Mouse (Mus musculus): ENCODE data around the gene Abcg5. TPM values are rescaled to one million over a fixed set of nuclear protein-coding genes. Genes with fewer than 3 reads are reported as not detected.

Gene Abcg5
- polyA plus RNA-seq, 1 experiment from 2014 or later, result 2.2 TPM

DNA sequence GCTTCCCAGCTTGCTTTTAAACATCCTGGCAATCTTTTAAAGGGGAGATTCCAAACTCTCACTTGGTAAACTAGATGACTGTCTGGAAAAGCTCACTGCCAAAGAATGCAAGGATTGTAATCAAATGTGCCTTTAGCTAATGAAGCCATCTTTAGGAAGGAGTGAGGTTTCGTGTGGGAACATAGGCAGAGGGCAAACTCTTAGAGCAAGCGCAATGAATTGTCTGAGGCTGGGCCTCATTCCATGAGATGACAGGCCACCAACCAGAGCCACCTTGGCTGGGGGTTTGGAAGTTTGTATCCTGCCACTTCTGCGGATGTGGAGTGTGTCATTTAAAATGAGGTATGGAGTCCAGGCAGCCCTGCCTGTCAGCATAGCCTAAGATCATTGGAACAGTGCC is 62.7 kb downstream of the Abcg5 start:
- no peaks in the 10 kb centered on the region for H3K27me3 ChIP-seq (replicated peaks)
- H3K9me3 ChIP-seq, result no peaks in the 10 kb centered on the region
- H3K36me3 ChIP-seq (replicated peaks), result no peaks in the 10 kb centered on the region
- no peak overlapping the region for H3K9ac ChIP-seq
- no peak for ATAC-seq (replicated peaks)
- WGBS, result 83% methylated on average over 3 of the region's 3 CpGs
- no peak overlapping the region for H3K4me2 ChIP-seq
- no peaks in the 10 kb centered on the region for H3K4me1 ChIP-seq
- no peak overlapping the region for H3K27ac ChIP-seq
- H3K4me3 ChIP-seq, result no peak overlapping the region

GRCm38 (mm10) chr17:84619112-84619511 is 63.7 kb downstream of the Abcg5 start:
- 85% methylated on average over 7 of the region's 7 CpGs for WGBS

DNA sequence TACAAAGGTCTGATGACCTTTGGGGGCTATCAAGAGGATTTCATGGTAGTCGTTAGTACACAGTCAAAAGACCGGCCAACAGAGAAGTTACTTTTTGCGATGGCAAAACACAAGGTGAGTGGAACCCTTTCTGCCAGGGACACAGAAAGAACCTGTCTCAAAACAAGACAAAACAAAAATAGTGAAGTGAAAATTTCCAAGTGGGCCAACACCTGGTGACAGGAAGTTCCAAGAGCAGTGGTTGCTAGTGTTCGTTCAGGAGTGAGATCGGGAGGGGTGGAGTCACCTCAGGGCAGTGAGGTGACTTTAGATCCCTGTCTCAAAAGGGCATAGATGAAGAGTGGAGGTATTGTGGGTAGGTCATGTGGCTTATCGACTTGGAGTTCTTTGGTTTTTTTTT is 64.9 kb downstream of the Abcg5 start:
- 94% methylated on average over 6 of the region's 6 CpGs for WGBS
- Histone ChIP-seq H3K9ac (no peak overlapping the region), H3K36me3 (replicated peaks) (no peaks in the 10 kb centered on the region), H3K27ac (no peak overlapping the region), H3K4me1 (no peaks in the 10 kb centered on the region), H3K27me3 (replicated peaks) (no peaks in the 10 kb centered on the region), H3K9me3 (no peaks in the 10 kb centered on the region), H3K4me3 (no peak overlapping the region), H3K4me2 (no peak overlapping the region)
- no peak for ATAC-seq (replicated peaks)

More at GRCm38 (mm10) chr17:84619112-84619511, 63.7 kb downstream of the Abcg5 start:
- Histone ChIP-seq H3K9me3 (no peaks in the 10 kb centered on the region), H3K27ac (no peak overlapping the region), H3K27me3 (replicated peaks) (no peaks in the 10 kb centered on the region), H3K36me3 (replicated peaks) (no peaks in the 10 kb centered on the region), H3K9ac (no peak overlapping the region), H3K4me3 (no peak overlapping the region), H3K4me2 (no peak overlapping the region), H3K4me1 (no peaks in the 10 kb centered on the region)
- ATAC-seq (replicated peaks), result no peak

DNA sequence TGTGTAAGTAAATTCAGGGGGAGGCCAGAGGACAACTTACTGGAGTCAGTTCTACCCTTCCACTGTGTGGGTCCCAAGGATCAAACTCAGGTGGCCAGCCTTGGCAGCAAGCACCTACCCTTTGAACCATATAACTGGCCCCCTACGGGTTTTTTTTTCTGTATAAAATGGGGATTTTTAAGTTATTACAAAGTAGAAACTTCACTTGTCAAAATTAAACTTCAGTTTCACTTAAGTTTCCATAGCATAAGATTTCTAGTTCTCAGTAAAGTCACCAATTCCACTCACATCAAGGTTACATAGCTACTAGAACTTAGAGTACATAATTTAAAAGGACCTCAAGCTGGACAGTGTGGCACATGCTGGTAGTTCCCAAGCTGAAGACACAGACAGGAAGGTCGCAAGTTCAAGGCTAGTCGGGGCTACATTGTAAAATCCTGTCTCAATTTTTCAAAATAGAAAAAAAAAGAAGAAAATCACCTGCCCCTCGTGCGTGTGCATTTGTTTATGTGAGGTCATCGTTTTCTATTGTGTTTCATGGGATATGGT is 66.2 kb downstream of the Abcg5 start:
- Histone ChIP-seq H3K4me2 (no peak overlapping the region), H3K27me3 (replicated peaks) (no peaks in the 10 kb centered on the region), H3K4me3 (no peak overlapping the region), H3K9ac (no peak overlapping the region), H3K36me3 (replicated peaks) (no peaks in the 10 kb centered on the region), H3K9me3 (no peaks in the 10 kb centered on the region), H3K4me1 (no peaks in the 10 kb centered on the region), H3K27ac (no peak overlapping the region)
- 91% methylated on average over 6 of the region's 6 CpGs for WGBS
- no peak for ATAC-seq (replicated peaks)

- no peak overlapping the region for H3K27ac ChIP-seq
- no peak for ATAC-seq (replicated peaks)
- no peak overlapping the region for H3K4me3 ChIP-seq
- H3K4me1 ChIP-seq, result no peaks in the 10 kb centered on the region
- H3K36me3 ChIP-seq (replicated peaks), result no peaks in the 10 kb centered on the region
- H3K27me3 ChIP-seq (replicated peaks), result no peaks in the 10 kb centered on the region
- no peaks in the 10 kb centered on the region for H3K9me3 ChIP-seq
- H3K4me2 ChIP-seq, result no peak overlapping the region
- H3K9ac ChIP-seq, result no peak overlapping the region
- WGBS, result 85% methylated on average over 11 of the region's 11 CpGs
Observed at GRCm38 (mm10) chr17:84615811-84616210, 67.0 kb downstream of the Abcg5 start.

DNA sequence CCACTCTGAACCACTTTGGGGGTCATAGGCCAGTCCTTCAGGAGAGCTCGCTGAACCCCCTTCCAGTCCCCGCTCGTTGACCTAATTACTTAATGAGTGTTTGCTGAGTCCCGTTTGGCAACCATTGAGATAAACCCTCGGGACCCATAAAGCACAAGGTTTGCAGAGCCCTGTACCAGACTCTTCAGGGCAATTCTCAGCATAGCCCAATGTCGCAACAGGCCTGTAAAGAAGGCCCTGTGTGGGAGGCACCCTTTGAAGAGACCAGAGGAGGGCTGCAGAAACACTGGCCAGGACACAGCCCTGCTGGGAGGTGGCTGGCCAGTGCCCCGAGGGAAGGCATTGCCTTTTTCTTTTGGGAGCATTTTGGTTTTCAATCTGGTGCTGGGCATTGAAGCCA is 70.8 kb downstream of the Abcg5 start:
- Histone ChIP-seq H3K9ac (no peak overlapping the region), H3K4me1 (no peaks in the 10 kb centered on the region), H3K4me3 (no peak overlapping the region), H3K9me3 (no peaks in the 10 kb centered on the region), H3K27ac (no peak overlapping the region), H3K4me2 (no peak overlapping the region), H3K27me3 (replicated peaks) (no peaks in the 10 kb centered on the region), H3K36me3 (replicated peaks) (no peaks in the 10 kb centered on the region)
- ATAC-seq (replicated peaks), result no peak
- 83% methylated on average over 7 of the region's 7 CpGs for WGBS

- Histone ChIP-seq H3K27ac (no peak overlapping the region), H3K9ac (no peak overlapping the region), H3K4me1 (no peaks in the 10 kb centered on the region), H3K9me3 (no peaks in the 10 kb centered on the region), H3K36me3 (replicated peaks) (no peaks in the 10 kb centered on the region), H3K4me2 (no peak overlapping the region), H3K4me3 (no peak overlapping the region), H3K27me3 (replicated peaks) (no peaks in the 10 kb centered on the region)
- WGBS, result 91% methylated on average over 9 of the region's 9 CpGs
- ATAC-seq (replicated peaks), result no peak
Observed at GRCm38 (mm10) chr17:84611500-84611899, 71.3 kb downstream of the Abcg5 start.

GRCm38 (mm10) chr17:84608606-84609005 is 74.2 kb downstream of the Abcg5 start:
- Histone ChIP-seq H3K4me3 (no peak overlapping the region), H3K27ac (no peak overlapping the region), H3K4me2 (no peak overlapping the region), H3K9ac (no peak overlapping the region), H3K9me3 (no peaks in the 10 kb centered on the region), H3K4me1 (no peaks in the 10 kb centered on the region), H3K36me3 (replicated peaks) (no peaks in the 10 kb centered on the region), H3K27me3 (replicated peaks) (no peaks in the 10 kb centered on the region)
- no peak for ATAC-seq (replicated peaks)
- WGBS, result 81% methylated on average over 4 of the region's 4 CpGs

Other genes starting within 250 kb of the Abcg5 start
- 7.8 and 8.1 TPM in 2 replicates for gene Thada, start 216.8 kb downstream of the Abcg5 start, polyA plus RNA-seq (2015; fragmentation: Nextera tagmentation; extraction: Ambion mirVana)
- gene Plekhh2, start 171.1 kb downstream of the Abcg5 start, polyA plus RNA-seq (2015; fragmentation: Nextera tagmentation; extraction: Ambion mirVana), result 2.2 and 2.6 TPM in 2 replicates
- 33.5 and 35.4 TPM in 2 replicates for gene Dync2li1, start 56.5 kb downstream of the Abcg5 start, polyA plus RNA-seq (2015; fragmentation: Nextera tagmentation; extraction: Ambion mirVana)
- 0.15 TPM in 1 of 2 replicates, not detected in the other for gene Abcg8, start 6.7 kb downstream of the Abcg5 start, polyA plus RNA-seq (2015; fragmentation: Nextera tagmentation; extraction: Ambion mirVana)
- 46.8 and 49.0 TPM in 2 replicates for gene Lrpprc, start 107.8 kb upstream of the Abcg5 start, polyA plus RNA-seq (2015; fragmentation: Nextera tagmentation; extraction: Ambion mirVana)